Mouse (Mus musculus) MEL (cell line): ENCODE measurements around the gene Zfp87. TPM values are rescaled to one million over a fixed set of nuclear protein-coding genes. Genes with fewer than 3 reads are reported as not detected.

Experiments
- DNase-seq: peaks from one replicate; pipeline ENCODE4 v3.0.0; 2011; ENCODE audit warnings: low read depth, low spot score
- H3K27ac ChIP-seq: 2 replicates; pipeline ENCODE4 v1.5.1; 2012; ENCODE audit warnings: low read depth, mild to moderate bottlenecking, control low read depth, low read length, moderate library complexity; ENCODE audit not compliant: control insufficient read depth
- H3K27me3 ChIP-seq, 2 experiments: fragments of 150-350 bp in 1 of 2; sonication (generic) in 1 of 2; 2 replicates each; pipeline ENCODE4 v1.6.1; 2012; ENCODE audit warnings: low read length in 2 of 2, mild to moderate bottlenecking in 2 of 2, improper control_type of control experiment in 1 of 2, moderate library complexity in 1 of 2; ENCODE audit not compliant: insufficient read depth in 2 of 2, control insufficient read depth in 1 of 2
- H3K36me3 ChIP-seq, 2 experiments: 2 replicates each; pipeline ENCODE4 v1.6.1; 2012 to 2014; ENCODE audit warnings: low read length in 2 of 2, improper control_type of control experiment in 1 of 2, inconsistent platforms in 1 of 2, mild to moderate bottlenecking in 1 of 2; ENCODE audit not compliant: insufficient read depth in 2 of 2, control insufficient read depth in 1 of 2
- H3K4me1 ChIP-seq, 2 experiments: fragments of 150-350 bp in 1 of 2; sonication (generic) in 1 of 2; 2 replicates each; pipeline ENCODE4 v1.6.1; 2012; ENCODE audit warnings: low read length in 2 of 2, improper control_type of control experiment in 1 of 2, mild to moderate bottlenecking in 1 of 2; ENCODE audit not compliant: insufficient read depth in 2 of 2, control insufficient read depth in 1 of 2
- H3K4me3 ChIP-seq, 2 experiments: fragments of 150-350 bp in 1 of 2; sonication (generic) in 1 of 2; 2 replicates each; pipeline ENCODE4 v1.5.1; 2012; ENCODE audit warnings: low read depth in 2 of 2, low read length in 2 of 2, mild to moderate bottlenecking in 2 of 2, moderate library complexity in 2 of 2, control low read depth in 1 of 2, improper control_type of control experiment in 1 of 2; ENCODE audit not compliant: control insufficient read depth in 1 of 2, insufficient read depth in 1 of 2
- H3K79me2 ChIP-seq: 2 replicates; pipeline ENCODE4 v1.6.1; 2012; ENCODE audit warnings: mild to moderate bottlenecking, low read length, moderate library complexity; ENCODE audit not compliant: control insufficient read depth, poor library complexity, insufficient read depth
- H3K9ac ChIP-seq: 2 replicates; pipeline ENCODE4 v1.6.1; 2012; ENCODE audit warnings: low read depth, mild to moderate bottlenecking, control low read depth, low read length, moderate library complexity; ENCODE audit not compliant: control insufficient read depth, poor library complexity, severe bottlenecking
- H3K9me3 ChIP-seq: fragments of 150-350 bp; sonication (generic); replicated peaks from 2 replicates; pipeline ENCODE4 v1.6.1; 2012; ENCODE audit warnings: mild to moderate bottlenecking, low read length, improper control_type of control experiment, moderate library complexity; ENCODE audit not compliant: insufficient read depth
- BHLHE40 ChIP-seq: IDR thresholded peaks from 2 replicates; pipeline ENCODE4 v1.6.1; 2012; ENCODE audit warnings: low read depth, mild to moderate bottlenecking, inconsistent platforms, low read length, improper control_type of control experiment, borderline replicate concordance
- CHD2 ChIP-seq: IDR thresholded peaks from 2 replicates; pipeline ENCODE4 v1.6.1; 2011; ENCODE audit warnings: low read length, improper control_type of control experiment
- ELF1 ChIP-seq: IDR thresholded peaks from 2 replicates; pipeline ENCODE4 v1.6.1; 2014; ENCODE audit warnings: low read depth, mild to moderate bottlenecking, inconsistent platforms, low read length, improper control_type of control experiment, moderate library complexity
- ETS1 ChIP-seq: IDR thresholded peaks from 2 replicates; pipeline ENCODE4 v1.6.1; 2012; ENCODE audit warnings: low read depth, mild to moderate bottlenecking, inconsistent platforms, low read length, improper control_type of control experiment, moderate library complexity
- GABPA ChIP-seq: IDR thresholded peaks from 2 replicates; pipeline ENCODE4 v1.6.1; 2012; ENCODE audit warnings: low read depth, mild to moderate bottlenecking, inconsistent platforms, low read length, improper control_type of control experiment, moderate library complexity
- HCFC1 ChIP-seq: IDR thresholded peaks from 2 replicates; pipeline ENCODE4 v1.6.1; 2012; ENCODE audit warnings: low read depth, mild to moderate bottlenecking, inconsistent platforms, low read length, improper control_type of control experiment, moderate library complexity
- JUND ChIP-seq: IDR thresholded peaks from 2 replicates; pipeline ENCODE4 v1.6.1; 2011; ENCODE audit warnings: low read depth, mild to moderate bottlenecking, improper control_type of control experiment, low read length
- KAT2A ChIP-seq: conservative IDR thresholded peaks from 2 replicates; pipeline ENCODE4 v1.6.1; 2012; ENCODE audit warnings: low read depth, low read length, improper control_type of control experiment, inconsistent platforms
- MAFK ChIP-seq: IDR thresholded peaks from 2 replicates; pipeline ENCODE4 v1.6.1; 2011; ENCODE audit warnings: low read depth, mild to moderate bottlenecking, low read length, improper control_type of control experiment, borderline replicate concordance
- MAX ChIP-seq: IDR thresholded peaks from 2 replicates; pipeline ENCODE4 v1.6.1; 2011; ENCODE audit warnings: low read length, improper control_type of control experiment
- MXI1 ChIP-seq: IDR thresholded peaks from 2 replicates; pipeline ENCODE4 v1.6.1; 2011; ENCODE audit warnings: mild to moderate bottlenecking, low read depth, low read length, improper control_type of control experiment
- MYC ChIP-seq: IDR thresholded peaks from 2 replicates; pipeline ENCODE4 v1.6.1; 2011; ENCODE audit warnings: low read depth, mild to moderate bottlenecking, low read length, improper control_type of control experiment, moderate library complexity
- NELFE ChIP-seq: IDR thresholded peaks from 2 replicates; pipeline ENCODE4 v1.6.1; 2011; ENCODE audit warnings: low read depth, low read length, improper control_type of control experiment
- NRF1 ChIP-seq: IDR thresholded peaks from 2 replicates; pipeline ENCODE4 v1.6.1; 2014; ENCODE audit warnings: low read depth, mild to moderate bottlenecking, inconsistent platforms, low read length, improper control_type of control experiment, moderate library complexity; ENCODE audit not compliant: poor library complexity, insufficient read depth, severe bottlenecking
- POLR2A ChIP-seq, 2 experiments: IDR thresholded peaks; 2 replicates each; pipeline ENCODE4 v1.6.1; 2011 to 2012; ENCODE audit warnings: low read length in 2 of 2, mild to moderate bottlenecking in 2 of 2, control low read depth in 1 of 2, improper control_type of control experiment in 1 of 2, low read depth in 1 of 2, moderate library complexity in 1 of 2; ENCODE audit not compliant: control insufficient read depth in 1 of 2, insufficient read depth in 1 of 2, poor library complexity in 1 of 2
- POLR2AphosphoS2 ChIP-seq: IDR thresholded peaks from 2 replicates; pipeline ENCODE4 v1.6.1; 2011; ENCODE audit warnings: low read length, improper control_type of control experiment
- POLR2AphosphoS5 ChIP-seq: IDR thresholded peaks from 2 replicates; pipeline ENCODE4 v1.6.1; 2012; ENCODE audit warnings: low read depth, borderline replicate concordance, mild to moderate bottlenecking, inconsistent platforms, low read length, moderate library complexity, mixed read lengths
- SIN3A ChIP-seq: IDR thresholded peaks from 2 replicates; pipeline ENCODE4 v1.6.1; 2012; ENCODE audit warnings: low read length, improper control_type of control experiment, inconsistent platforms
- TBP ChIP-seq: IDR thresholded peaks from 2 replicates; pipeline ENCODE4 v1.8.0; 2011; ENCODE audit warnings: low read depth, low read length, improper control_type of control experiment
- TCF12 ChIP-seq: IDR thresholded peaks from 2 replicates; pipeline ENCODE4 v1.6.1; 2014; ENCODE audit warnings: low read depth, mild to moderate bottlenecking, inconsistent platforms, low read length, improper control_type of control experiment, moderate library complexity
- USF1 ChIP-seq: IDR thresholded peaks from 2 replicates; pipeline ENCODE4 v1.6.1; 2014; ENCODE audit warnings: low read depth, mild to moderate bottlenecking, inconsistent platforms, low read length, improper control_type of control experiment, moderate library complexity
- ZKSCAN1 ChIP-seq: IDR thresholded peaks from 2 replicates; pipeline ENCODE4 v1.6.1; 2012; ENCODE audit warnings: low read depth, mild to moderate bottlenecking, inconsistent platforms, low read length, improper control_type of control experiment, moderate library complexity
- polyA plus RNA-seq, 2 experiments: library from polyadenylated mRNA; stranded (reverse) in 1 of 2; unstranded in 1 of 2; fragments of >175 nt in 1 of 2; fragments of >200 nt in 1 of 2; gene quantifications; 2 replicates each; pipeline versions ENCODE4 v1.2.1 to v1.2.4; 2012; ENCODE audit warnings: low replicate concordance in 2 of 2, low read depth in 1 of 2; ENCODE audit not compliant: insufficient read length in 2 of 2, insufficient read depth in 1 of 2, missing spikeins in 1 of 2
- total RNA-seq: library from RNA; depleted of rRNA; stranded (reverse); fragments of 300-350 nt; gene quantifications from 2 replicates; pipeline ENCODE4 v1.2.3, GENCODE M21; 2012

Zfp87 gene
- total and polyA plus RNA-seq, 3 experiments, result 11.7 to 28.4 TPM; not detected in 1

GRCm38 (mm10) chr13:67483625-67484423 is 42.2 kb downstream of the Zfp87 start, which contains the start of gene Zfp874b:
Gene Zfp874b, minus strand, starts transcription at chr13:67484258.
- peak; percentile 95 for DNase-seq
- H3K9ac ChIP-seq, result peak within 1 kb of the TSS; percentile 68
- peak within 1 kb of the TSS; percentile 30 for H3K27ac ChIP-seq
- H3K27me3 ChIP-seq, result no peaks in the 10 kb centered on the region
- TF ChIP-seq ELF1 (peak; percentile 69), MXI1 (peak; percentile 98), MAX (peak; percentile 89), MAFK (no peak), POLR2AphosphoS2 (peak; percentile 45; the same call in 1 of the 2 replicates), POLR2AphosphoS5 (no peak), BHLHE40 (no peak), USF1 (0 out of 2 replicates have a peak, but pooled peaks have one; percentile 20), JUND (no peak), SIN3A (peak; percentile 99), HCFC1 (peak; percentile 93), CHD2 (no peak), NRF1 (peak; percentile 47; the same call in 1 of the 2 replicates), MYC (peak; percentile 79), ZKSCAN1 (no peak), TCF12 (peak; percentile 53; the same call in 1 of the 2 replicates), KAT2A (peak; percentile 68; the same call in 1 of the 2 replicates), NELFE (peak; percentile 52), POLR2A (IDR thresholded peaks at IDR 0.05; ENCODE audit: control insufficient read depth in 1 of 2, insufficient read depth in 1 of 2, low read depth in 1 of 2, low read length in 2 of 2, poor library complexity in 1 of 2) (peak; percentile 49 to 60; a peak in 1 of 4 replicates), TBP (peak; percentile 51; the same call in 1 of the 2 replicates), GABPA (no peak), ETS1 (peak; percentile 46; the same call in 1 of the 2 replicates)
- H3K36me3 ChIP-seq, result peaks cover 0 to 3% of the 10 kb centered on the region in 2 experiments; a peak in 1 of 4 replicates
- H3K4me3 ChIP-seq, result peak within 1 kb of the TSS; percentile 76 to 86
- H3K9me3 ChIP-seq, result no peaks in the 10 kb centered on the region
- H3K79me2 ChIP-seq, result no peaks in the 10 kb centered on the region; the same call in 1 of the 2 replicates
- no peaks in the 10 kb centered on the region; a peak in 1 of 4 replicates for H3K4me1 ChIP-seq
